Mouse (Mus musculus): ENCODE results near the gene Arl13b. TPM values are rescaled to one million over a fixed set of nuclear protein-coding genes. Genes with fewer than 3 reads are reported as not detected.

Arl13b gene
- polyA plus RNA-seq, 1 experiment from 2014 or later, result 11.9 TPM

DNA sequence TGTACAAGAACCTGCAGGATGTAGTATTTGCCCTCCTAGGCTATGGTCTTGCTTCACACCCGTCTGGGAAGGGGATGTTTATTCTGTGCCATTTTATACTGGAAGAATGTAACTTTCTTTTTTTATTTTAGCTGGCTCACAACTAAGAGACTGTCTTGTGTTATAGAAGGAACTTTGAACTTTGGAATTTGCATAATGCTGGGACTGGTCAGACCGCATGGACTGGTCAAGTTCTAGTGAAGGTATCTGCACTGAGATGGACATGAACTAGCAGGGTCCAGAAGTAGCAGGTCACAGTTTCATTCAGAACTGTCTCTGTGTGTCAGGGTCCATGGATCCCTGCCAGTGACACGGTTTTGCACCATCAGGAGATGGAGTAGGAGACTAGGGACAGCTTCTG is 47.0 kb downstream of the Arl13b start:
- 80% methylated on average over 3 of the region's 3 CpGs for WGBS (ENCODE audit: insufficient replicate concordance)
- H3K27ac ChIP-seq (ENCODE audit: low read depth, low read length), result peak overlapping the region; percentile 10; the same call in 1 of the 2 replicates

GRCm38 (mm10) chr16:62799426-62799825 is 47.4 kb downstream of the Arl13b start:
- Histone ChIP-seq H3K27me3 (ENCODE audit: control insufficient read depth, insufficient read depth, low read length) (no peaks in the 10 kb centered on the region), H3K27ac (ENCODE audit: low read depth, low read length) (peak overlapping the region; percentile 10; the same call in 1 of the 2 replicates), H3K4me3 (ENCODE audit: low read depth, low read length) (no peak overlapping the region), H3K9ac (ENCODE audit: low read depth, low read length) (no peak overlapping the region), H3K36me3 (ENCODE audit: control insufficient read depth, insufficient read depth, low read length) (no peaks in the 10 kb centered on the region), H3K4me1 (ENCODE audit: control insufficient read depth, insufficient read depth, low read length) (no peaks in the 10 kb centered on the region), H3K4me2 (no peak overlapping the region), H3K9me3 (replicated peaks; ENCODE audit: control insufficient read depth, low read length) (no peaks in the 10 kb centered on the region)
- WGBS (ENCODE audit: insufficient replicate concordance), result 58% methylated on average over 4 of the region's 4 CpGs
- ATAC-seq (replicated peaks; ENCODE audit: insufficient number of reproducible peaks, low FRiP score, low TSS enrichment), result no peak

More for the DNA sequence above, 47.0 kb downstream of the Arl13b start:
- H3K4me2 ChIP-seq, result no peak overlapping the region
- no peaks in the 10 kb centered on the region for H3K9me3 ChIP-seq (replicated peaks; ENCODE audit: control insufficient read depth, low read length)
- no peaks in the 10 kb centered on the region for H3K27me3 ChIP-seq (ENCODE audit: control insufficient read depth, insufficient read depth, low read length)
- ATAC-seq (replicated peaks; ENCODE audit: insufficient number of reproducible peaks, low FRiP score, low TSS enrichment), result no peak
- no peak overlapping the region for H3K9ac ChIP-seq (ENCODE audit: low read depth, low read length)
- no peak overlapping the region for H3K4me3 ChIP-seq (ENCODE audit: low read depth, low read length)
- no peaks in the 10 kb centered on the region for H3K4me1 ChIP-seq (ENCODE audit: control insufficient read depth, insufficient read depth, low read length)
- H3K36me3 ChIP-seq (ENCODE audit: control insufficient read depth, insufficient read depth, low read length), result no peaks in the 10 kb centered on the region

DNA sequence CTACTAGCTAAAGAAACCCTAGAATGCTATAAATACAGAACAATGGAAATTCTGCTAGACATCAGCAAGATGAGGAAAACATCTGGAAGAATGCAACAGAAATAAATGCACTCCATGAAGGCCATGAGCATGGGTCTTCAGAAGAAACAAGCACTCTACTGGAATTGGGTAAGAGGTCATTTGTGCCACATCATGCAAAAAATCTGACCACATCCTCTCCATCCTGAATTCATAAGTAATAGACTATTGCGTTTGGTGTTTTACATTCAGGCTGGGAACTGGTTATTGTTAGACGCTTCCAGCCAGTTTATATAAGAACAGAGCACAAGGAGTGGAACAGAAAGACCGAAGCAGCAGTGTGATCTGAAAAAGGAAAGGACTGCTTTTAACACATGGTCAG is 48.0 kb downstream of the Arl13b start:
- H3K36me3 ChIP-seq (ENCODE audit: control insufficient read depth, insufficient read depth, low read length), result no peaks in the 10 kb centered on the region
- no peak overlapping the region for H3K4me3 ChIP-seq (ENCODE audit: low read depth, low read length)
- ATAC-seq (replicated peaks; ENCODE audit: insufficient number of reproducible peaks, low FRiP score, low TSS enrichment), result no peak
- H3K27me3 ChIP-seq (ENCODE audit: control insufficient read depth, insufficient read depth, low read length), result no peaks in the 10 kb centered on the region
- 90% methylated on average over 3 of the region's 3 CpGs for WGBS (ENCODE audit: insufficient replicate concordance)
- H3K4me1 ChIP-seq (ENCODE audit: control insufficient read depth, insufficient read depth, low read length), result no peaks in the 10 kb centered on the region
- no peak overlapping the region for H3K9ac ChIP-seq (ENCODE audit: low read depth, low read length)
- no peaks in the 10 kb centered on the region for H3K9me3 ChIP-seq (replicated peaks; ENCODE audit: control insufficient read depth, low read length)
- no peak overlapping the region for H3K4me2 ChIP-seq
- no peak overlapping the region for H3K27ac ChIP-seq (ENCODE audit: low read depth, low read length)

DNA sequence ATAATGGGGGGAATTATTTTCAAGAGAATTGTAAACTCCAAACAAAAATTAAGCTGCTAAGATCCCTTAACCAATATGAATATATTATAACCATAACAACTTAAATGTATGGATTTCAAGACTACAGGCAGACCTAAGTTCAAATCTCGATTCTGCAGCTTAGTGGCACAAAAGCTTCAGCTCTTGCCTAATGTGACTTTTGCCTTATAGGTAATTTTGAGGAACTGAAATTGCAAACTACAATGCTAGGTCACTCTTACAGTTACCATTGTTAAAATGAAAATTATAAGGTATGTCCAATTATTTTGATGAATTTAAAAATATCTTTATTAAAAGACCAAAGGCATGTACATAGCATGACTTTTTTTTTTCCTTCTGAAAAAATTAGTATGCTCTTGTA is 50.2 kb downstream of the Arl13b start:
- WGBS (ENCODE audit: insufficient replicate concordance), result 85% methylated on average over 1 of the region's 1 CpGs
- Histone ChIP-seq H3K4me1 (ENCODE audit: control insufficient read depth, insufficient read depth, low read length) (no peaks in the 10 kb centered on the region), H3K9me3 (replicated peaks; ENCODE audit: control insufficient read depth, low read length) (no peaks in the 10 kb centered on the region), H3K4me2 (no peak overlapping the region), H3K36me3 (ENCODE audit: control insufficient read depth, insufficient read depth, low read length) (no peaks in the 10 kb centered on the region), H3K27ac (ENCODE audit: low read depth, low read length) (no peak overlapping the region), H3K27me3 (ENCODE audit: control insufficient read depth, insufficient read depth, low read length) (no peaks in the 10 kb centered on the region), H3K4me3 (ENCODE audit: low read depth, low read length) (no peak overlapping the region), H3K9ac (ENCODE audit: low read depth, low read length) (no peak overlapping the region)
- no peak for ATAC-seq (replicated peaks; ENCODE audit: insufficient number of reproducible peaks, low FRiP score, low TSS enrichment)

GRCm38 (mm10) chr16:62786621-62787331 is 60.1 kb downstream of the Arl13b start, which contains the start of gene Nsun3:
Gene Nsun3, minus strand, starts transcription at chr16:62786818.
- Histone ChIP-seq H3K4me2 (peak within 1 kb of the TSS; percentile 85), H3K36me3 (ENCODE audit: control insufficient read depth, insufficient read depth, low read length) (no peaks in the 10 kb centered on the region), H3K9me3 (replicated peaks; ENCODE audit: control insufficient read depth, low read length) (no peaks in the 10 kb centered on the region), H3K4me3 (ENCODE audit: low read depth, low read length) (peak within 1 kb of the TSS; percentile 81), H3K27me3 (ENCODE audit: control insufficient read depth, insufficient read depth, low read length) (no peaks in the 10 kb centered on the region), H3K9ac (ENCODE audit: low read depth, low read length) (peak within 1 kb of the TSS; percentile 94), H3K27ac (ENCODE audit: low read depth, low read length) (peak within 1 kb of the TSS; percentile 86), H3K4me1 (ENCODE audit: control insufficient read depth, insufficient read depth, low read length) (no peaks in the 10 kb centered on the region; the same call in 1 of the 2 replicates)
- WGBS (ENCODE audit: insufficient replicate concordance), result 2% methylated on average over 41 of the region's 41 CpGs
- ATAC-seq (replicated peaks; ENCODE audit: insufficient number of reproducible peaks, low FRiP score, low TSS enrichment), result peak; percentile 95

DNA sequence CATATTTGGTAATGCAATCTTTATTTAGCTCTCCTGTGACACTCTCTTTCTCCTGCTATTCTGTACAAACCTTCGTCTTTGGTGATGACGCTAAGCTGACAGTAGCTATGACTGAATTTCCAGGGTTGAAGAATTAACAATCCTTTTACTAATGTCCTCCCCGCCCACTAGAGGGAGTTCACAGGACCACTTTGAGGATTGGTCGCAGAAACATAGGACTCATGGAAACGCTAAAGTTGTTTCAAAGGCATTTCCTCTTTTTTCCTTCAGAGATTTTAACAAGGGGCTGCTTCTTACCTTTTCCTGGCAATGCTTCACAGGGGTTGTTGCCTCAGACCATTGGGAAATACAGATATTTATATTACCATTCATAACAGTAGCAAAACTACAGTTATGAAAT is 64.6 kb downstream of the Arl13b start:
- H3K9me3 ChIP-seq (replicated peaks; ENCODE audit: control insufficient read depth, low read length), result no peaks in the 10 kb centered on the region
- no peaks in the 10 kb centered on the region for H3K27me3 ChIP-seq (ENCODE audit: control insufficient read depth, insufficient read depth, low read length)
- ATAC-seq (replicated peaks; ENCODE audit: insufficient number of reproducible peaks, low FRiP score, low TSS enrichment), result no peak
- no peak overlapping the region for H3K4me3 ChIP-seq (ENCODE audit: low read depth, low read length)
- no peaks in the 10 kb centered on the region; the same call in 1 of the 2 replicates for H3K4me1 ChIP-seq (ENCODE audit: control insufficient read depth, insufficient read depth, low read length)
- no peaks in the 10 kb centered on the region for H3K36me3 ChIP-seq (ENCODE audit: control insufficient read depth, insufficient read depth, low read length)
- no peak overlapping the region for H3K27ac ChIP-seq (ENCODE audit: low read depth, low read length)
- H3K9ac ChIP-seq (ENCODE audit: low read depth, low read length), result no peak overlapping the region
- WGBS (ENCODE audit: insufficient replicate concordance), result 65% methylated on average over 5 of the region's 5 CpGs
- no peak overlapping the region for H3K4me2 ChIP-seq

DNA sequence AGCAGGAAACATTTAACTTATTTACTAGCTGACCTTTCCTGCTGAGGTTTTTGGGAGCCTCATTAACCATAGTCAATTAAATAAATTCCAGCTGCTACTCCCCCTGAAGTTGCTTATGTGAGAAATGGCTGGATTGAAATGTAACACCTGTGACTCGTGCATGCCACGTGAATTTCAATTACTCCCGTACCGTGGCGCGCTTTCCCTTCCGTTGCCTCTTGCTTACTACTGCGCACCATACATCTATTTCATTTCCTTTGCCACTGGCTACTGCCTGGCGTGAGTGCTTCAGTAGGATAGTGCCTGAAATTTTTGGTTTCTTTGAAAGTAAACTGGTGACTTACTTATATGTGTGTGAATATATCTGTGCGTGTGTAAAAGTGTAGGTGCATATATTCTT is 68.6 kb downstream of the Arl13b start:
- no peak for ATAC-seq (replicated peaks; ENCODE audit: insufficient number of reproducible peaks, low FRiP score, low TSS enrichment)
- no peak overlapping the region for H3K4me2 ChIP-seq
- 87% methylated on average over 10 of the region's 10 CpGs for WGBS (ENCODE audit: insufficient replicate concordance)

DNA sequence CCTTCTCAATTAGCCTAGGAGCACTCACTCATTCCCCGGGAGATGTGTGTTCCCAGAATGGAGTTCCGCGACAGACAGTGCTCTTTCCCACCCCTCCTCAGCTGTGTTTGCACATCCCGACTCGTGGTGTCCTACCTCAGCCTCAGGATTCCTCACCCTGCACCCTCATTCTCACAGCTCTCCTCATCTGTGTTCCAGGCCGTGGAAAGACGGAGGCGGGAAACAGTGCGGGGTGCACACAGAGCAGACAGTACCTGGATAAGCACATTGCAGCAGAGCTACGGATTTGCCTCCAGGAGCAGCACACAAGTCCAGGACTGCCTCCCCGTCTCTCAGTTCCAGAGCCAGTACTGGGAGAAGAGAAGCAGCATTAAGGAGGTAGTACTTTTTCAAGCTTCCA is 70.8 kb downstream of the Arl13b start:
- H3K27ac ChIP-seq (ENCODE audit: low read depth, low read length), result no peak overlapping the region
- H3K4me3 ChIP-seq (ENCODE audit: low read depth, low read length), result no peak overlapping the region
- H3K4me2 ChIP-seq, result no peak overlapping the region
- no peaks in the 10 kb centered on the region for H3K27me3 ChIP-seq (ENCODE audit: control insufficient read depth, insufficient read depth, low read length)
- no peaks in the 10 kb centered on the region for H3K4me1 ChIP-seq (ENCODE audit: control insufficient read depth, insufficient read depth, low read length)
- no peak for ATAC-seq (replicated peaks; ENCODE audit: insufficient number of reproducible peaks, low FRiP score, low TSS enrichment)
- 83% methylated on average over 11 of the region's 11 CpGs for WGBS (ENCODE audit: insufficient replicate concordance)
- H3K9ac ChIP-seq (ENCODE audit: low read depth, low read length), result no peak overlapping the region
- no peaks in the 10 kb centered on the region for H3K36me3 ChIP-seq (ENCODE audit: control insufficient read depth, insufficient read depth, low read length)
- no peaks in the 10 kb centered on the region for H3K9me3 ChIP-seq (replicated peaks; ENCODE audit: control insufficient read depth, low read length)

More for the DNA sequence above, 68.6 kb downstream of the Arl13b start:
- Histone ChIP-seq H3K27me3 (ENCODE audit: control insufficient read depth, insufficient read depth, low read length) (no peaks in the 10 kb centered on the region), H3K9me3 (replicated peaks; ENCODE audit: control insufficient read depth, low read length) (no peaks in the 10 kb centered on the region), H3K4me3 (ENCODE audit: low read depth, low read length) (no peak overlapping the region), H3K4me1 (ENCODE audit: control insufficient read depth, insufficient read depth, low read length) (no peaks in the 10 kb centered on the region), H3K27ac (ENCODE audit: low read depth, low read length) (no peak overlapping the region), H3K9ac (ENCODE audit: low read depth, low read length) (no peak overlapping the region), H3K36me3 (ENCODE audit: control insufficient read depth, insufficient read depth, low read length) (no peaks in the 10 kb centered on the region)

DNA sequence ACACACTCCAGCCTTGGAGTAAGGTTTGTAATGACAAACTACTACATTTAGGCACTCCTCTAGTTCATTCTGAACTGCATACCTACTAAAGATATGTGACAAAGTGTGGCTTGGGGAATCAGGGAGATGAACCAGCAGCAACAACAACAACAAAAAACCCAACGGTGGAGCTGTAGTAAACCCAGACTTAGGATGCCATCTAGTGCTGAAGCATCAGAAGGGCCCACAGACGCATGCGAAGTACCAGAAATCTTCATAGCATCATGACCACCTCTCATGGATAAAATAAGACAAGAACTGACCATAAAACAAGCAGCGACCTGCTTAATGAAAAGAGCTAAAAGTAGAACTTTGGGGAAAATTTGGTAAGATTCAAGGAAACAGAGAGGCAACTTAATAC is 73.4 kb downstream of the Arl13b start:
- WGBS (ENCODE audit: insufficient replicate concordance), result 63% methylated on average over 4 of the region's 4 CpGs
- no peak for ATAC-seq (replicated peaks; ENCODE audit: insufficient number of reproducible peaks, low FRiP score, low TSS enrichment)
- Histone ChIP-seq H3K27me3 (ENCODE audit: control insufficient read depth, insufficient read depth, low read length) (no peaks in the 10 kb centered on the region), H3K27ac (ENCODE audit: low read depth, low read length) (no peak overlapping the region), H3K4me3 (ENCODE audit: low read depth, low read length) (no peak overlapping the region), H3K9me3 (replicated peaks; ENCODE audit: control insufficient read depth, low read length) (no peaks in the 10 kb centered on the region), H3K4me1 (ENCODE audit: control insufficient read depth, insufficient read depth, low read length) (no peaks in the 10 kb centered on the region), H3K9ac (ENCODE audit: low read depth, low read length) (no peak overlapping the region), H3K4me2 (no peak overlapping the region), H3K36me3 (ENCODE audit: control insufficient read depth, insufficient read depth, low read length) (no peaks in the 10 kb centered on the region)
